Mouse (Mus musculus) activated CD4-positive, CD25-positive, alpha-beta regulatory T cell, adult 4 months (primary cell): Measurements from ENCODE around the gene Rab26. TPM values are rescaled to one million over a fixed set of nuclear protein-coding genes. Genes with fewer than 3 reads are reported as not detected.
A peak's percentile ranks its signal among the peaks of the same experiment; 100 is the strongest.

Experiments
- ATAC-seq: one replicate; pipeline ENCODE4 v1.8.0; 2017
- polyA plus RNA-seq, 2 experiments: library from polyadenylated mRNA; unstranded; fragments of 100-300 nt; shearing (Covaris generic); gene quantifications; one replicate each; pipeline ENCODE4 v1.2.1; 2017

The Rab26 gene
- polyA plus RNA-seq, 2 experiments from 2014 or later: 2.8 to 3.3 TPM

GRCm38 (mm10) chr17:24546234-24546633, 12.2 kb upstream of the Rab26 start:
- ATAC-seq: no peak

GRCm38 (mm10) chr17:24545247-24545646, 11.2 kb upstream of the Rab26 start:
- ATAC-seq: no peak

GRCm38 (mm10) chr17:24544613-24545012, 10.6 kb upstream of the Rab26 start:
- no peak for ATAC-seq

GRCm38 (mm10) chr17:24540375-24540774, 6.4 kb upstream of the Rab26 start:
- no peak for ATAC-seq

GRCm38 (mm10) chr17:24538950-24539349, 4.9 kb upstream of the Rab26 start:
- ATAC-seq: peak; percentile 52

GRCm38 (mm10) chr17:24537536-24537935, 3.5 kb upstream of the Rab26 start:
- no peak for ATAC-seq

GRCm38 (mm10) chr17:24535300-24535699, 1.3 kb upstream of the Rab26 start:
- ATAC-seq: no peak

GRCm38 (mm10) chr17:24533099-24533992, 664 bp downstream of the Rab26 start:
- peak; percentile 47 for ATAC-seq

- no peak for ATAC-seq
Measured at GRCm38 (mm10) chr17:24532045-24532444, 2.0 kb downstream of the Rab26 start.

GRCm38 (mm10) chr17:24531064-24531463, 2.9 kb downstream of the Rab26 start:
- ATAC-seq: no peak

- ATAC-seq: no peak
Measured at GRCm38 (mm10) chr17:24530361-24531050, 3.5 kb downstream of the Rab26 start.

- no peak for ATAC-seq
Measured at GRCm38 (mm10) chr17:24529883-24530282, 4.1 kb downstream of the Rab26 start.

- ATAC-seq: no peak
Measured at GRCm38 (mm10) chr17:24529007-24529451, 5.0 kb downstream of the Rab26 start.

- ATAC-seq: no peak
Measured at GRCm38 (mm10) chr17:24528560-24528918, 5.5 kb downstream of the Rab26 start.

GRCm38 (mm10) chr17:24527723-24528559, 6.1 kb downstream of the Rab26 start, which contains the start of gene Traf7:
Traf7 (minus strand) TSS chr17:24527938.
- peak; percentile 97 for ATAC-seq

- peak; percentile 27 for ATAC-seq
Measured at GRCm38 (mm10) chr17:24527315-24527714, 6.7 kb downstream of the Rab26 start.

GRCm38 (mm10) chr17:24524734-24525133, 9.3 kb downstream of the Rab26 start:
- ATAC-seq: no peak

- ATAC-seq: no peak
Measured at GRCm38 (mm10) chr17:24520450-24520849, 13.6 kb downstream of the Rab26 start.

GRCm38 (mm10) chr17:24514270-24515257, 19.4 kb downstream of the Rab26 start:
- no peak for ATAC-seq

GRCm38 (mm10) chr17:24513609-24514008, 20.4 kb downstream of the Rab26 start:
- no peak for ATAC-seq

- ATAC-seq: no peak
Measured at GRCm38 (mm10) chr17:24507806-24508460, 26.1 kb downstream of the Rab26 start.
